Mouse (Mus musculus) cerebellum, adult 2 months (tissue): ENCODE results near the gene Ccdc142.

Experiments
- CTCF ChIP-seq: fragments of 200-500 bp; IDR thresholded peaks from 2 replicates; pipeline ENCODE4 v1.5.1; 2011; ENCODE audit warnings: low read depth, mild to moderate bottlenecking, control low read depth, low read length, moderate library complexity, borderline replicate concordance; ENCODE audit not compliant: insufficient read depth
- POLR2A ChIP-seq: fragments of 200-500 bp; IDR thresholded peaks from 2 replicates; pipeline ENCODE4 v1.6.1; 2011; ENCODE audit warnings: low read length, control low read depth, borderline replicate concordance; ENCODE audit not compliant: insufficient read depth

- TF ChIP-seq CTCF (no peak), POLR2A (no peak)
Measured at GRCm38 (mm10) chr6:83153038-83153437, 51.6 kb downstream of the Ccdc142 start.
